ENCODE assay signal across 27 mouse cellular contexts in genomic region chr12:45489029-45489428, GRCm38 (mm10).
DNase-seq lines count a peak whose midpoint lies in the region; ATAC-seq and TF ChIP-seq lines count a peak whose summit lies in the region.
"Had no signal": no experiment of that assay in that cellular context is flagged by ENCODE, and none has a peak within 500 bp of the region (broad histone marks: within the 10 kb centered on the region; RNA-seq: fewer than 3 reads in every experiment).

No protein-coding gene starts in this region.

- H3K9ac ChIP-seq in kidney, postnatal 0 days (ENCODE audit: low read depth, low read length) = no peak overlapping the region
- H3K9ac ChIP-seq in midbrain, postnatal 0 days (replicated peaks; ENCODE audit: low read length, poor library complexity, severe bottlenecking) = no peak overlapping the region
- H3K9ac ChIP-seq: embryonic facial prominence, embryonic 13.5 days; embryonic facial prominence, embryonic 15.5 days; forebrain, embryonic 12.5 days had no signal

- no peak overlapping the region for H3K27ac ChIP-seq in kidney, postnatal 0 days
- no peak overlapping the region for H3K27ac ChIP-seq in midbrain, postnatal 0 days (ENCODE audit: low read depth, low read length)
- H3K27ac ChIP-seq in midbrain, embryonic 10.5 days (replicated peaks) = no peak overlapping the region
- no peak overlapping the region for H3K27ac ChIP-seq in cortical plate, adult 2 months (ENCODE audit: insufficient read depth, low read length)
- no peak overlapping the region for H3K27ac ChIP-seq in limb, embryonic 10.5 days
- H3K27ac ChIP-seq: embryonic facial prominence, embryonic 13.5 days; embryonic facial prominence, embryonic 15.5 days; forebrain, embryonic 10.5 days; forebrain, embryonic 12.5 days had no signal

- WGBS in kidney, postnatal 0 days = 76% methylated on average over 1 of the region's 1 CpGs
- WGBS in midbrain, postnatal 0 days = 65% methylated on average over 1 of the region's 1 CpGs
- WGBS in midbrain, embryonic 10.5 days = 77% methylated on average over 1 of the region's 1 CpGs
- WGBS in limb, embryonic 10.5 days = 74% methylated on average over 1 of the region's 1 CpGs

- no peak for DNase-seq in kidney, postnatal 0 days (ENCODE audit: low spot score)
- DNase-seq in kidney, adult 11 months = no peak
- DNase-seq in midbrain, postnatal 0 days (ENCODE audit: low spot score) = no peak
- DNase-seq in midbrain, embryonic 10.5 days (ENCODE audit: low spot score) = no peak
- no peak for DNase-seq in limb, embryonic 10.5 days (ENCODE audit: low spot score)
- no peak for DNase-seq in lung, postnatal 14 days
- DNase-seq: adrenal gland, postnatal 14 days; B cell, adult 2 months; cerebellum, adult 11-12 months; cerebellum, adult 2 months; cerebellum, adult 9-10 months; cerebellum, postnatal 10 days; cerebellum, postnatal 25 days; embryo, embryonic 11 days had no signal

- H3K36me3 ChIP-seq in kidney, postnatal 0 days (ENCODE audit: insufficient read depth, low read length) = no peaks in the 10 kb centered on the region
- H3K36me3 ChIP-seq in midbrain, postnatal 0 days (ENCODE audit: insufficient read depth, low read length) = no peaks in the 10 kb centered on the region
- H3K36me3 ChIP-seq in midbrain, embryonic 10.5 days = no peaks in the 10 kb centered on the region
- no peaks in the 10 kb centered on the region for H3K36me3 ChIP-seq in limb, embryonic 10.5 days
- H3K36me3 ChIP-seq: embryonic facial prominence, embryonic 13.5 days; embryonic facial prominence, embryonic 15.5 days; forebrain, embryonic 10.5 days; forebrain, embryonic 12.5 days; G1E had no signal

- TF ChIP-seq POLR2A in cortical plate, adult 2 months (IDR thresholded peaks at IDR 0.05; ENCODE audit: extremely low read depth, insufficient read depth, low read length) = no peak

- H3K4me2 ChIP-seq in kidney, postnatal 0 days (ENCODE audit: low read length) = no peak overlapping the region
- H3K4me2 ChIP-seq in midbrain, postnatal 0 days (ENCODE audit: low read depth, low read length, poor library complexity, severe bottlenecking) = no peak overlapping the region
- H3K4me2 ChIP-seq: embryonic facial prominence, embryonic 13.5 days; embryonic facial prominence, embryonic 15.5 days; forebrain, embryonic 12.5 days had no signal

- H3K4me1 ChIP-seq in kidney, postnatal 0 days (replicated peaks; ENCODE audit: insufficient read depth, low read length) = no peaks in the 10 kb centered on the region
- no peaks in the 10 kb centered on the region for H3K4me1 ChIP-seq in midbrain, postnatal 0 days (ENCODE audit: insufficient read depth, low read length)
- H3K4me1 ChIP-seq in midbrain, embryonic 10.5 days = no peaks in the 10 kb centered on the region
- no peaks in the 10 kb centered on the region for H3K4me1 ChIP-seq in cortical plate, adult 2 months (ENCODE audit: control insufficient read depth, insufficient read depth, low read length)
- no peaks in the 10 kb centered on the region for H3K4me1 ChIP-seq in limb, embryonic 10.5 days
- H3K4me1 ChIP-seq: embryonic facial prominence, embryonic 13.5 days; embryonic facial prominence, embryonic 15.5 days; forebrain, embryonic 10.5 days; forebrain, embryonic 12.5 days had no signal

- H3K4me3 ChIP-seq in kidney, postnatal 0 days (replicated peaks; ENCODE audit: low read depth, low read length) = no peak overlapping the region
- no peak overlapping the region for H3K4me3 ChIP-seq in midbrain, postnatal 0 days (ENCODE audit: low read depth, low read length)
- no peak overlapping the region for H3K4me3 ChIP-seq in midbrain, embryonic 10.5 days
- H3K4me3 ChIP-seq in cortical plate, adult 2 months (ENCODE audit: insufficient read depth, low read length) = no peak overlapping the region
- H3K4me3 ChIP-seq in limb, embryonic 10.5 days = no peak overlapping the region
- H3K4me3 ChIP-seq: embryonic facial prominence, embryonic 13.5 days; embryonic facial prominence, embryonic 15.5 days; erythroblast, embryonic 14.5 days; forebrain, embryonic 10.5 days; forebrain, embryonic 12.5 days had no signal

- no peak for ATAC-seq in kidney, postnatal 0 days (replicated peaks; ENCODE audit: low FRiP score, low read depth)
- no peak for ATAC-seq in midbrain, postnatal 0 days (ENCODE audit: low FRiP score)
- ATAC-seq: activated CD4-positive, CD25-positive, alpha-beta regulatory T cell, adult 4 months; CD4-positive, CD25-positive, alpha-beta regulatory T cell, adult 4 months; forebrain, embryonic 14.5 days; forebrain, embryonic 16.5 days; Patski had no signal

- H3K9me3 ChIP-seq in kidney, postnatal 0 days (replicated peaks; ENCODE audit: low read length) = no peaks in the 10 kb centered on the region
- no peaks in the 10 kb centered on the region for H3K9me3 ChIP-seq in midbrain, postnatal 0 days (ENCODE audit: low read length)
- H3K9me3 ChIP-seq in midbrain, embryonic 10.5 days (replicated peaks) = no peaks in the 10 kb centered on the region
- H3K9me3 ChIP-seq in limb, embryonic 10.5 days (replicated peaks) = no peaks in the 10 kb centered on the region
- H3K9me3 ChIP-seq: embryonic facial prominence, embryonic 13.5 days; embryonic facial prominence, embryonic 15.5 days; forebrain, embryonic 10.5 days; forebrain, embryonic 12.5 days; G1E had no signal

- no peaks in the 10 kb centered on the region for H3K27me3 ChIP-seq in kidney, postnatal 0 days (ENCODE audit: insufficient read depth, low read length)
- no peaks in the 10 kb centered on the region for H3K27me3 ChIP-seq in midbrain, postnatal 0 days (ENCODE audit: insufficient read depth, low read length)
- no peaks in the 10 kb centered on the region for H3K27me3 ChIP-seq in midbrain, embryonic 10.5 days (ENCODE audit: low read depth, poor library complexity, severe bottlenecking)
- no peaks in the 10 kb centered on the region for H3K27me3 ChIP-seq in limb, embryonic 10.5 days (ENCODE audit: low read depth, poor library complexity, severe bottlenecking)
- H3K27me3 ChIP-seq: CH12.LX; embryonic facial prominence, embryonic 13.5 days; embryonic facial prominence, embryonic 15.5 days; forebrain, embryonic 12.5 days had no signal

- peak; percentile 25; the same call in 1 of the 2 replicates for TF ChIP-seq CTCF in kidney, postnatal 0 days (IDR thresholded peaks at IDR 0.05; ENCODE audit: low read depth)
- peak; percentile 34 for TF ChIP-seq CTCF in midbrain, postnatal 0 days (IDR thresholded peaks at IDR 0.05)
- 0 out of 2 replicates have a peak, but pooled peaks have one; percentile 3 for TF ChIP-seq CTCF in cortical plate, adult 2 months (IDR thresholded peaks at IDR 0.05; ENCODE audit: extremely low read depth, insufficient read depth, low read length)
